ENCODE assay signal across 11 mouse cellular contexts in the genomic region with DNA sequence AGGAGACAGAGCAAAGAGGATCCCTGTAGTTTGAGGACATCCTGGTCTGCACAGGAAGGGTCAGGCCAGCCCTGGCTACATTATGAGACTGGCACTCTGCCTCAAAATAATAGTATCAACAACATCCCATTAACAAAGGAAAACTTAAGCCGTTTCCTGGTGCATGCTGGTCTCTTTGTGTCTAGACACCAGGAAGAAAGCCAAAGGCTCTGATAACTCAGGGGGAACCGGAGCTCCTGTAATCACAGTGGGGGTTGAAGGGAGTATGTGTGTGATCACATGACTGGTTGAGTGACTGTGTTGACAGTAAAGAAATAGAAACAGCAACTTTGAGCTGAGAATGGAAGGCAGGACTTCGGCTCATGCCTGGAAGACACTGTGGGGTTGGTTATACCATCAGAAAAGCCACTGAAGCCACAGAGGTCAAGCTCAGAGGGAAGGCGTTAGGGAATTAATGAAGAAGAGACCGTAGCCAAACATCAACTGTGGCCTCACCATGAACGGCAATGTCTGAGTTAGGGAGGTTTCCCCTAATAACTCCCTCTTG. TPM values are rescaled to one million over a fixed set of nuclear protein-coding genes. Genes with fewer than 3 reads are reported as not detected.
A peak's percentile ranks its signal among the peaks of the same experiment; 100 is the strongest.
DNase-seq lines count a peak whose midpoint lies in the region; ATAC-seq and TF ChIP-seq lines count a peak whose summit lies in the region.
"Had no signal": no experiment of that assay in that cellular context is flagged by ENCODE, and none has a peak within 500 bp of the region (broad histone marks: within the 10 kb centered on the region; RNA-seq: fewer than 3 reads in every experiment).

A gene (plus strand): TSS at position 497 of the 547 bp plus-strand sequence.

- no peak for TF ChIP-seq CTCF in thymus, adult 2 months (IDR thresholded peaks at IDR 0.05; ENCODE audit: borderline replicate concordance, control insufficient read depth, extremely low read depth, insufficient read depth, low read length, poor library complexity)

- no peaks in the 10 kb centered on the region for H3K36me3 ChIP-seq in heart, embryonic 13.5 days
- H3K36me3 ChIP-seq in embryonic facial prominence, embryonic 14.5 days (ENCODE audit: control insufficient read depth, insufficient read depth, low read length), result no peaks in the 10 kb centered on the region
- H3K36me3 ChIP-seq in intestine, embryonic 16.5 days (ENCODE audit: control insufficient read depth, insufficient read depth, low read length), result no peaks in the 10 kb centered on the region
- no peaks in the 10 kb centered on the region for H3K36me3 ChIP-seq in thymus, adult 2 months (ENCODE audit: control insufficient read depth, insufficient read depth, low read length)
- H3K36me3 ChIP-seq: limb, embryonic 15.5 days had no signal

- WGBS in heart, embryonic 13.5 days, result 40% methylated on average over 6 of the region's 6 CpGs
- WGBS in embryonic facial prominence, embryonic 14.5 days, result 57% methylated on average over 6 of the region's 6 CpGs
- WGBS in intestine, embryonic 16.5 days, result 55% methylated on average over 6 of the region's 6 CpGs
- WGBS in thymus, adult 2 months, result 69% methylated on average over 6 of the region's 6 CpGs

- H3K4me3 ChIP-seq in heart, embryonic 13.5 days, result peak within 1 kb of the TSS; percentile 24
- no peak within 1 kb of the TSS for H3K4me3 ChIP-seq in embryonic facial prominence, embryonic 14.5 days (ENCODE audit: low read depth, low read length)
- peak within 1 kb of the TSS; percentile 40 for H3K4me3 ChIP-seq in intestine, embryonic 16.5 days (ENCODE audit: low read length)
- no peak within 1 kb of the TSS for H3K4me3 ChIP-seq in thymus, adult 2 months (ENCODE audit: control insufficient read depth, insufficient read depth, low read length)
- H3K4me3 ChIP-seq: limb, embryonic 15.5 days had no signal

- no peaks in the 10 kb centered on the region for H3K27me3 ChIP-seq in heart, embryonic 13.5 days (replicated peaks)
- H3K27me3 ChIP-seq in embryonic facial prominence, embryonic 14.5 days (replicated peaks; ENCODE audit: control insufficient read depth, insufficient read depth, low read length), result no peaks in the 10 kb centered on the region
- H3K27me3 ChIP-seq in intestine, embryonic 16.5 days (replicated peaks; ENCODE audit: control insufficient read depth, insufficient read depth, low read length), result no peaks in the 10 kb centered on the region
- no peaks in the 10 kb centered on the region for H3K27me3 ChIP-seq in thymus, adult 2 months (ENCODE audit: control insufficient read depth, insufficient read depth, low read length)
- H3K27me3 ChIP-seq: limb, embryonic 15.5 days had no signal

- H3K4me1 ChIP-seq in heart, embryonic 13.5 days, result peaks cover 18% of the 10 kb centered on the region
- no peaks in the 10 kb centered on the region for H3K4me1 ChIP-seq in embryonic facial prominence, embryonic 14.5 days (ENCODE audit: control insufficient read depth, insufficient read depth, low read length)
- no peaks in the 10 kb centered on the region for H3K4me1 ChIP-seq in intestine, embryonic 16.5 days (ENCODE audit: control insufficient read depth, insufficient read depth, low read length)
- 0 out of 2 replicates have a peak, but pooled peaks cover 2% of the 10 kb centered on the region for H3K4me1 ChIP-seq in thymus, adult 2 months (replicated peaks; ENCODE audit: control insufficient read depth, insufficient read depth, low read length)
- H3K4me1 ChIP-seq: limb, embryonic 15.5 days had no signal

- H3K9ac ChIP-seq in heart, embryonic 13.5 days, result peak within 1 kb of the TSS; percentile 47
- no peak within 1 kb of the TSS for H3K9ac ChIP-seq in embryonic facial prominence, embryonic 14.5 days (ENCODE audit: low read depth, low read length)
- H3K9ac ChIP-seq in intestine, embryonic 16.5 days (ENCODE audit: low read depth, low read length), result peak within 1 kb of the TSS; percentile 21
- H3K9ac ChIP-seq: limb, embryonic 15.5 days had no signal

- H3K4me2 ChIP-seq in heart, embryonic 13.5 days, result peak within 1 kb of the TSS; percentile 55
- peak within 1 kb of the TSS; percentile 21 for H3K4me2 ChIP-seq in embryonic facial prominence, embryonic 14.5 days (ENCODE audit: low read depth, low read length)
- peak within 1 kb of the TSS; percentile 48 for H3K4me2 ChIP-seq in intestine, embryonic 16.5 days (ENCODE audit: low read depth, low read length)
- H3K4me2 ChIP-seq: limb, embryonic 15.5 days had no signal

- DNase-seq in heart, adult 8-10 months (ENCODE audit: low spot score), result no peak
- no peak for DNase-seq in embryonic facial prominence, embryonic 14.5 days (ENCODE audit: low spot score)
- peak; percentile 50 for DNase-seq in lung, postnatal 36 days
- DNase-seq in cerebellum, adult 8-10 months, result no peak
- no peak for DNase-seq in thymus, adult 2 months
- no peak for DNase-seq in retina, embryonic 14.5 days (ENCODE audit: low spot score)
- DNase-seq: cerebellum, postnatal 36 days had no signal

- H3K27ac ChIP-seq in heart, embryonic 13.5 days (replicated peaks), result peak within 1 kb of the TSS; percentile 76
- H3K27ac ChIP-seq in embryonic facial prominence, embryonic 14.5 days (replicated peaks; ENCODE audit: low read depth, low read length), result no peak within 1 kb of the TSS
- peak within 1 kb of the TSS; percentile 89 for H3K27ac ChIP-seq in intestine, embryonic 16.5 days (ENCODE audit: low read length)
- no peak within 1 kb of the TSS for H3K27ac ChIP-seq in thymus, adult 2 months (ENCODE audit: control insufficient read depth, insufficient read depth, low read length)
- H3K27ac ChIP-seq: limb, embryonic 15.5 days had no signal

- ATAC-seq in heart, embryonic 13.5 days (ENCODE audit: extremely low read depth, insufficient number of reproducible peaks, low FRiP score, low TSS enrichment), result no peak
- no peak for ATAC-seq in embryonic facial prominence, embryonic 14.5 days (ENCODE audit: low read depth)
- peak; percentile 23 for ATAC-seq in intestine, embryonic 16.5 days
- ATAC-seq: forebrain, embryonic 14.5 days had no signal

- H3K9me3 ChIP-seq in heart, embryonic 13.5 days, result no peaks in the 10 kb centered on the region
- H3K9me3 ChIP-seq in embryonic facial prominence, embryonic 14.5 days (ENCODE audit: control insufficient read depth, low read length), result no peaks in the 10 kb centered on the region
- no peaks in the 10 kb centered on the region for H3K9me3 ChIP-seq in intestine, embryonic 16.5 days (ENCODE audit: control insufficient read depth, low read length)
- H3K9me3 ChIP-seq: limb, embryonic 15.5 days had no signal

- no peak for TF ChIP-seq POLR2A in thymus, adult 2 months (IDR thresholded peaks at IDR 0.05; ENCODE audit: control insufficient read depth, extremely low read depth, insufficient read depth, low read length, poor library complexity)

RNA-seq across cellular contexts. Expression of the gene that starts here (rescaled TPM):
- polyA plus RNA-seq in heart, embryonic 13.5 days (2015; fragmentation: Nextera tagmentation; extraction: Ambion mirVana), result 3.0 and 7.4 TPM in 2 replicates
- total RNA-seq in heart, adult 8-10 months (2022), result 1 to 10 TPM in 3 of 4 experiments, under 1 TPM in 1; 0.82 to 1.6 (median 1.1) TPM
- polyA plus RNA-seq in embryonic facial prominence, embryonic 14.5 days (2014; fragmentation: Nextera tagmentation; extraction: Ambion mirVana), result 0.29 TPM in 2 replicates
- polyA plus RNA-seq in intestine, embryonic 16.5 days (2015; fragmentation: Nextera tagmentation; extraction: Ambion mirVana), result 77.7 and 82.8 TPM in 2 replicates
- 0.22 and 0.54 TPM in 2 replicates for polyA plus RNA-seq in thymus, adult 2 months (2012; rRNA removed)

Comparison
In these comparisons a context has a peak if more than half of its experiments do, and no peak if none do; other contexts are left out.
1. H3K27ac ChIP-seq: peak in heart, embryonic 13.5 days (single experiment) and intestine, embryonic 16.5 days (single experiment); none in embryonic facial prominence, embryonic 14.5 days (single experiment) and thymus, adult 2 months (single experiment).
2. H3K4me3 ChIP-seq: peak in heart, embryonic 13.5 days (single experiment) and intestine, embryonic 16.5 days (single experiment); none in embryonic facial prominence, embryonic 14.5 days (single experiment) and thymus, adult 2 months (single experiment).
3. Peak in every context shown above with its lines, with median percentiles within 50 percentile points of each other: H3K4me2 ChIP-seq.